Mouse (Mus musculus): ENCODE data around the gene Polr3b. TPM values are rescaled to one million over a fixed set of nuclear protein-coding genes. Genes with fewer than 3 reads are reported as not detected.

Gene Polr3b
- polyA plus RNA-seq, 1 experiment, result 5.1 TPM

DNA sequence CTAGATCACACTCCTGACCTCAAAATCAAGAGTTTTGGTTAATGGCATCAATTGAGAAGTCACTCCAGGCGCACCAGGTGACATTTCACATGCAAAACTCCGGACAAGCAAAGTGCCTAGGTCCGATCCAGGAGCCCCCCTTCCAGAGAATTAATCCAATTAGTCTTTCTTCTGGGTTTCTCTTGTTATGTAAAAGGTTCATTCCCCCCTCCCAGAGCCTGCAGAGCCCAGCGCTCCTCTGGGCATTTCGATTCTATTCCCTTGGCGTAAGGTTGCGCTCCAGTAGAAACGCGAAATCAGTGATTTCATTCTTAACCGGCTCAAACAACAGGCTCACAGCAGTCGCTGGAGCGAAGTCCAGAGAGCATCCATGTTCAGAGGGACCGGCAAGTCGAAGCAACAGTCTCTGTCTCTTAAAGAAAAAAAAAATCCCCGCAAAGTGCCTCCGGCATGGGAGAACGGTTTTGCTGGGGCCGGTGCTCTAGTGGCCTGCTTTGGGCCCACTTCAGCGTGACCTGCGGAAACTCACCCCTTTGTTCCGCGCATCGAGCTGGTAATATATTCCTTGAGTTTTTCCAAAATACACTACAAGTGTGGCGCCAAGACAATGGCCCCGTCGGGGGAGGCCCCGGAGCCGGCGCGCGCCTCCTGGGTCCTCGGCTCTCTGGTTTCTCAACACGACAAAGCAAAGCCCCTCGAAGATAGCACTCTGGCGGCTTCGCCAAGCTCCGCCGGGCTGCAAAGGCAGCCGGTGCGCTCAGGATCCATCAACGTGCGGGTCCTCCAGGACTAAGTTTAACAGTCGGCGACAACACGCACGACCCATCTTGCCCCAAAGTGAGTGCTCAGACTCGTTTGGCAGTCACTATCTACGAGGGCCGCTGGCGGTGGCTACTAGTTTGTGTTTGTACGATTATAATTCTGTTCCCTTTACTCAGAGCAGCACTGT lies 136.7 kb downstream of the Polr3b start:
- no peaks in the 10 kb centered on the region for H3K36me3 ChIP-seq (ENCODE audit: control insufficient read depth, insufficient read depth, low read length)
- peaks cover 2% of the 10 kb centered on the region; the same call in 1 of the 2 replicates for H3K4me1 ChIP-seq (ENCODE audit: control insufficient read depth, insufficient read depth, low read length)
- H3K4me3 ChIP-seq (ENCODE audit: insufficient read depth, low read depth, low read length), result no peak overlapping the region
- H3K27me3 ChIP-seq (replicated peaks; ENCODE audit: control insufficient read depth, insufficient read depth, low read length), result peaks cover 12% of the 10 kb centered on the region
- peak; percentile 46 for DNase-seq
- 12% methylated on average over 51 of the region's 51 CpGs for WGBS
- H3K27ac ChIP-seq (ENCODE audit: insufficient read depth, low read depth, low read length), result no peak overlapping the region
- TF ChIP-seq CTCF (conservative IDR thresholded peaks at IDR 0.05; ENCODE audit: insufficient read depth, insufficient read length, low read depth, low read length) (no peak), POLR2A (IDR thresholded peaks at IDR 0.05; ENCODE audit: low read depth, low read length) (no peak)

DNA sequence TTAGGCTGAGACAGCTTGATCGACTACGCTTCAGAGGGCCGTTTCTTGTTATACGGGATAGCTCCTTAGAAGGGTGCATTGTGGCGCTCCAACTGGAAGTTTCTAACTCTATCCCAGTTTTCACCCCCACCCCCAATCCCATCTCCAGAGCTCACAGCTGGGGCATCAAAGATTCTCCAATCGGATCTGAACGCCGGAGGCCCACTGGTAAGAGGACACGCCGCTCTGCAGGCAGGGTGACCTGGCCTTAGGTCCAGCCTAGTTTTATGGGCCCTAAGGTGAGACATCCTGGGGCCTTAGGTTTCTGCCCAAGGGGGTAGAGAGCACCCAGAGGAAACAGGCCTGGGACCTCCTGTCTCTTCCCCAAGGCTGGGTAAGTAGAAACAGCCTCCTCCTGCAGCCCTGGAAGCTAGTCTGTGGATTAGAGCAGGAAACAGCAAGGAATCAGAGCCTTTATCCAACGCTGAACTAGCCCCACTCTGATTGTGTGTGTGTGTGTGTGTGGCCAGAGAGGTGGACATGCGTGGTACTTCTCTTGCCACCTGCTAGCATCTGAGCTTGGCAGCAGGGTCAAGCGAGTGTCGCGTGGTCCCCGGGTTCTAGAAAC lies 137.5 kb downstream of the Polr3b start:
- 40% methylated on average over 16 of the region's 16 CpGs for WGBS
- TF ChIP-seq CTCF (conservative IDR thresholded peaks at IDR 0.05; ENCODE audit: insufficient read depth, insufficient read length, low read depth, low read length), result no peak
- no peak for TF ChIP-seq POLR2A (IDR thresholded peaks at IDR 0.05; ENCODE audit: low read depth, low read length)
- no peak overlapping the region for H3K4me3 ChIP-seq (ENCODE audit: insufficient read depth, low read depth, low read length)
- DNase-seq, result no peak
- peaks cover 9% of the 10 kb centered on the region for H3K27me3 ChIP-seq (replicated peaks; ENCODE audit: control insufficient read depth, insufficient read depth, low read length)
- peaks cover 2% of the 10 kb centered on the region; the same call in 1 of the 2 replicates for H3K4me1 ChIP-seq (ENCODE audit: control insufficient read depth, insufficient read depth, low read length)
- H3K27ac ChIP-seq (ENCODE audit: insufficient read depth, low read depth, low read length), result no peak overlapping the region
- H3K36me3 ChIP-seq (ENCODE audit: control insufficient read depth, insufficient read depth, low read length), result no peaks in the 10 kb centered on the region

DNA sequence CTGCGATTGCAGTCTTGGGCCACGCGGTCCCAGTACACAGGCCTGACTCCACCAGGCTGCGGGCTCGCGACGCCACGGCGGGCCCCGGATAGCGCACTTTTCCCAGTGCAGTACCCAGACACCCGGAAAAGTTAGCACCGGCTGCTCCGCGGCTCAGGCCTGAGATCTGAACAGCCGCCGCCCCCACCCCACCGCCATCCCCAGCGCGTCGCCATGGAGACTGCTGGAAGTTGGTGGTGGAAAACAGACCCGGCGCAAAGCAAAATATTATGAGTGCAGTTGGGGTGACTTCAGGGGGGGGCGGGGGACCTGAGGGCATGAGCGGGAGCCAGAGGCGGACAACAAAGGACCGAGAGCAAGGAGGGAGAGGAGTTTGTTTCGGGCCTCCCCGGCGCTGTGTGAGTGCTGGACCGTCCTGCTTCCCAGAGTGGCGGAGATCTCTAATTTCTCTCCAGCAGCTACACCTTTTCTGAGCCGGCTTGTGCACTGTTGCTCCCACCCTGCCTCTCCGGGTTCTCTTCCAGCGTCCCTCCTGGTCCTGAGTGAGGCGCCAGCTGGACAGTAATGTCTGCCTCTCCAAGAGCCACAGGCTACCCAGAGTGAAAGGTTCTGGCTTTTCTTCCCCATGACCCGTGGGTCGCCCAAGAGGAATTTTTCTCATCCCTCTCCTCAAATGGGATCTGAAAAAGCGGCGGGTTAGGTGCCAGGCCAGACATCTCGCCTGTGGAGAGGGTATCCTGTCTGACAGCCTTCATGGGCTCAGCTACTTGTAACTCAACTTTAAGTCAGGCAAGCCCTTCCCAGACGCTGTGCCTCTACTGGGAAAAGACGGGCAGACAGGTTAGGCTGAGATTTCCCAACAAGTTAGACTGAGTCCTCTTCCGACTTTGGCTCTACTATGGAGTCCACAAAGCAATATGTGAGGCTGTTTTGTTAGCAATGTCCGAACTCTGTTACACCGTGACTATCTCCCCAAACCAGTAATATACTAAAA lies 138.3 kb downstream of the Polr3b start:
- no peak for TF ChIP-seq POLR2A (IDR thresholded peaks at IDR 0.05; ENCODE audit: low read depth, low read length)
- Histone ChIP-seq H3K27me3 (replicated peaks; ENCODE audit: control insufficient read depth, insufficient read depth, low read length) (peaks cover 5% of the 10 kb centered on the region), H3K27ac (ENCODE audit: insufficient read depth, low read depth, low read length) (no peak overlapping the region), H3K4me1 (ENCODE audit: control insufficient read depth, insufficient read depth, low read length) (peaks cover 2% of the 10 kb centered on the region; the same call in 1 of the 2 replicates), H3K4me3 (ENCODE audit: insufficient read depth, low read depth, low read length) (no peak overlapping the region), H3K36me3 (ENCODE audit: control insufficient read depth, insufficient read depth, low read length) (no peaks in the 10 kb centered on the region)
- no peak for DNase-seq
- WGBS, result 15% methylated on average over 46 of the region's 46 CpGs

GRCm38 (mm10) chr10:84768766-84769165 lies 146.7 kb downstream of the Polr3b start:
- H3K4me3 ChIP-seq (ENCODE audit: insufficient read depth, low read depth, low read length), result no peak overlapping the region
- no peak for DNase-seq
- 76% methylated on average over 10 of the region's 10 CpGs for WGBS
- TF ChIP-seq POLR2A (IDR thresholded peaks at IDR 0.05; ENCODE audit: low read depth, low read length) (no peak), CTCF (conservative IDR thresholded peaks at IDR 0.05; ENCODE audit: insufficient read depth, insufficient read length, low read depth, low read length) (no peak)
- H3K36me3 ChIP-seq (ENCODE audit: control insufficient read depth, insufficient read depth, low read length), result no peaks in the 10 kb centered on the region
- no peak overlapping the region for H3K27ac ChIP-seq (ENCODE audit: insufficient read depth, low read depth, low read length)
- no peaks in the 10 kb centered on the region for H3K27me3 ChIP-seq (replicated peaks; ENCODE audit: control insufficient read depth, insufficient read depth, low read length)
- no peaks in the 10 kb centered on the region for H3K4me1 ChIP-seq (ENCODE audit: control insufficient read depth, insufficient read depth, low read length)

DNA sequence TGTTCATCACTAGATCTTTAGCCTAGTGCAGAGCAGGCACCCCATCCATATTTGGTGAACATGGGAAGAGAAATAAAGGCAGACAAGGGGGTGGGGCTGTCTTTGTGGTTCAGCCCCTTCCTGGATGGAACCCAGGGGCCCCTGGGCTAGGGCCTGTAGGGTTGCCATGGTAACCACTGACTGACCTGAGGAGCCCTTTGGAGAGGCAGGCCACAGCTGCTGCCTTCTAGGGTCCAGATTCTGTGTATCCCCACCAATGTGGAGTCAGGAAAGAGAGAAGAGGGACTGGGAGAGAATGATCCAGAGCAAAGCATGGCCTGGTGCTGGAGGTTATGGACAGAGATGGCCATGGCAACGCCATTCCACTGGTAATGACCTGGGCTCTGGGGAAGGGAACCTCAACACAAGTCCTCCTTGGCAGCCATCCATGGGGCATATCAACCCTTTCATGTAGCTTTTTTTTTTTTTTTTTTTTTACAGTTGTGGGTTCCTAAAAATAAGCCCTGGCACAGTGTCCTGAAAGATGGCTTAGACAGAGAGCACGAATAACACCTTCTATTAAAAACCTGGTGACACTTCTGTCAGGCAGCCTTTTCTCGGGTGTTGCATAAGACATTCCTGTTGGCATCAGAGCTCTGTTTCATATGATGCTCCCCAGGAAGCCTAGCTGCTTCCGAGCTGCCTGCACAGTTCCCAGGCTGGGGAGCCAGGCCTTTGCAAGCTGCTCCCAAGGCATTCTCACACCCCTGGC lies 150.5 kb downstream of the Polr3b start:
- no peak overlapping the region for H3K27ac ChIP-seq (ENCODE audit: insufficient read depth, low read depth, low read length)
- WGBS, result 93% methylated on average over 4 of the region's 4 CpGs
- H3K27me3 ChIP-seq (replicated peaks; ENCODE audit: control insufficient read depth, insufficient read depth, low read length), result no peaks in the 10 kb centered on the region
- no peak for DNase-seq
- H3K36me3 ChIP-seq (ENCODE audit: control insufficient read depth, insufficient read depth, low read length), result no peaks in the 10 kb centered on the region
- H3K4me1 ChIP-seq (ENCODE audit: control insufficient read depth, insufficient read depth, low read length), result no peaks in the 10 kb centered on the region
- no peak overlapping the region for H3K4me3 ChIP-seq (ENCODE audit: insufficient read depth, low read depth, low read length)
- no peak for TF ChIP-seq CTCF (conservative IDR thresholded peaks at IDR 0.05; ENCODE audit: insufficient read depth, insufficient read length, low read depth, low read length)
- TF ChIP-seq POLR2A (IDR thresholded peaks at IDR 0.05; ENCODE audit: low read depth, low read length), result no peak

GRCm38 (mm10) chr10:84773889-84774288 lies 151.8 kb downstream of the Polr3b start:
- H3K27me3 ChIP-seq (replicated peaks; ENCODE audit: control insufficient read depth, insufficient read depth, low read length), result no peaks in the 10 kb centered on the region
- H3K4me1 ChIP-seq (ENCODE audit: control insufficient read depth, insufficient read depth, low read length), result no peaks in the 10 kb centered on the region
- H3K4me3 ChIP-seq (ENCODE audit: insufficient read depth, low read depth, low read length), result no peak overlapping the region
- 94% methylated on average over 4 of the region's 4 CpGs for whole genome bisulfite sequencing
- DNase-seq, result no peak
- TF ChIP-seq POLR2A (IDR thresholded peaks at IDR 0.05; ENCODE audit: low read depth, low read length), result no peak
- no peak for TF ChIP-seq CTCF (conservative IDR thresholded peaks at IDR 0.05; ENCODE audit: insufficient read depth, insufficient read length, low read depth, low read length)
- H3K36me3 ChIP-seq (ENCODE audit: control insufficient read depth, insufficient read depth, low read length), result no peaks in the 10 kb centered on the region
- H3K27ac ChIP-seq (ENCODE audit: insufficient read depth, low read depth, low read length), result no peak overlapping the region
